Mouse (Mus musculus) lung, postnatal 0 days (tissue): ENCODE results near the gene Cux1. TPM values are rescaled to one million over a fixed set of nuclear protein-coding genes. Genes with fewer than 3 reads are reported as not detected.

Experiments
- ATAC-seq: fragments of 200-750 bp; cut with Nextera tagmentation; 2 replicates; pipeline ENCODE4 v1.8.0; 2017; ENCODE audit warnings: moderate library complexity
- DNase-seq: peaks from one replicate; pipeline ENCODE4 v3.0.0-alpha.2; 2016; ENCODE audit warnings: low spot score
- H3K27ac ChIP-seq: fragments of 300-500 bp; sonication (generic); 2 replicates; pipeline ENCODE4 v1.5.1; 2014; ENCODE audit warnings: antibody characterized with exemption, mild to moderate bottlenecking, low read length, mixed read lengths
- H3K27me3 ChIP-seq: fragments of 300-500 bp; sonication (generic); replicated peaks from 2 replicates; pipeline ENCODE4 v1.6.1; 2014; ENCODE audit warnings: low read length, mixed read lengths; ENCODE audit not compliant: insufficient read depth
- H3K36me3 ChIP-seq: fragments of 300-500 bp; sonication (generic); 2 replicates; pipeline ENCODE4 v1.6.1; 2014; ENCODE audit warnings: low read length, mixed read lengths; ENCODE audit not compliant: insufficient read depth
- H3K4me1 ChIP-seq: fragments of 300-500 bp; sonication (generic); 2 replicates; pipeline ENCODE4 v1.6.1; 2014; ENCODE audit warnings: antibody characterized with exemption, low read depth, low read length, mixed read lengths; ENCODE audit not compliant: insufficient read depth
- H3K4me2 ChIP-seq: fragments of 300-500 bp; sonication (generic); replicated peaks from 2 replicates; pipeline ENCODE4 v1.6.1; 2014; ENCODE audit warnings: low read depth, mild to moderate bottlenecking, low read length, moderate library complexity, mixed read lengths
- H3K4me3 ChIP-seq: fragments of 300-500 bp; sonication (generic); 2 replicates; pipeline ENCODE4 v1.5.1; 2014; ENCODE audit warnings: low read depth, low read length
- H3K9ac ChIP-seq: fragments of 300-500 bp; sonication (generic); replicated peaks from 2 replicates; pipeline ENCODE4 v1.6.1; 2014; ENCODE audit warnings: low read depth, mild to moderate bottlenecking
- H3K9me3 ChIP-seq: fragments of 300-500 bp; sonication (generic); 2 replicates; pipeline ENCODE4 v1.6.1; 2016; ENCODE audit warnings: low read length, mixed read lengths
- CTCF ChIP-seq: IDR thresholded peaks from 2 replicates; pipeline ENCODE4 v1.5.1; 2016; ENCODE audit warnings: antibody characterized with exemption, mild to moderate bottlenecking
- EP300 ChIP-seq: IDR thresholded peaks from 2 replicates; pipeline ENCODE4 v1.6.1; 2016; ENCODE audit warnings: antibody characterized with exemption, mild to moderate bottlenecking, control low read depth
- WGBS: fragments of 180-500 bp; shearing (Covaris S2); extraction: QIAGEN DNeasy Blood & Tissue Kit; methylation state at CpG from one replicate; pipeline ENCODE4 v1.1.7; 2014; 5-methylcytosine and 5-hydroxymethylcytosine counted together
- polyA plus RNA-seq: library from polyadenylated mRNA; unstranded; fragments of >200 nt; fragmentation: Nextera tagmentation; extraction: Ambion mirVana; gene quantifications from 2 replicates; pipeline ENCODE4 v1.2.1, GENCODE M21; 2015

Gene Cux1
- polyA plus RNA-seq, 1 experiment from 2014 or later: 68.5 TPM

GRCm38 (mm10) chr5:136252899-136253298 is 314.4 kb downstream of the Cux1 start:
- H3K4me3 ChIP-seq: no peak overlapping the region
- ATAC-seq (peak; percentile 68), DNase-seq (peak; percentile 83)
- H3K27me3 ChIP-seq: no peaks in the 10 kb centered on the region
- 20% methylated on average over 14 of the region's 17 CpGs for WGBS
- 0 out of 2 replicates have a peak, but pooled peaks cover 4% of the 10 kb centered on the region for H3K36me3 ChIP-seq
- no peak overlapping the region for H3K4me2 ChIP-seq
- no peak overlapping the region for H3K9ac ChIP-seq
- peak; percentile 95 for TF ChIP-seq CTCF
- no peak for TF ChIP-seq EP300
- no peaks in the 10 kb centered on the region for H3K4me1 ChIP-seq
- no peaks in the 10 kb centered on the region for H3K9me3 ChIP-seq
- H3K27ac ChIP-seq: no peak overlapping the region

- Histone ChIP-seq H3K4me3 (no peak overlapping the region), H3K4me1 (no peaks in the 10 kb centered on the region), H3K9ac (no peak overlapping the region), H3K9me3 (no peaks in the 10 kb centered on the region), H3K27me3 (no peaks in the 10 kb centered on the region), H3K4me2 (no peak overlapping the region), H3K36me3 (no peaks in the 10 kb centered on the region), H3K27ac (no peak overlapping the region)
- no peak for ATAC-seq
- WGBS: 43% methylated on average over 7 of the region's 7 CpGs
- DNase-seq: peak; percentile 44
- TF ChIP-seq CTCF (peak; percentile 67), EP300 (no peak)
Measured at GRCm38 (mm10) chr5:136251004-136251403, 316.3 kb downstream of the Cux1 start.

- DNase-seq (no peak), ATAC-seq (no peak)
- Histone ChIP-seq H3K4me1 (peaks cover 7% of the 10 kb centered on the region), H3K9ac (no peak overlapping the region), H3K27ac (no peak overlapping the region), H3K4me3 (no peak overlapping the region), H3K27me3 (no peaks in the 10 kb centered on the region), H3K4me2 (no peak overlapping the region), H3K9me3 (no peaks in the 10 kb centered on the region), H3K36me3 (no peaks in the 10 kb centered on the region)
- WGBS: 66% methylated on average over 6 of the region's 6 CpGs
- TF ChIP-seq CTCF (no peak), EP300 (no peak)
Measured at GRCm38 (mm10) chr5:136248441-136248840, 318.8 kb downstream of the Cux1 start.

GRCm38 (mm10) chr5:136246452-136246838 is 320.8 kb downstream of the Cux1 start, which contains the start of gene Sh2b2:
Sh2b2 (minus strand) TSS chr5:136246556.
- 80% methylated on average over 2 of the region's 2 CpGs for WGBS

DNA sequence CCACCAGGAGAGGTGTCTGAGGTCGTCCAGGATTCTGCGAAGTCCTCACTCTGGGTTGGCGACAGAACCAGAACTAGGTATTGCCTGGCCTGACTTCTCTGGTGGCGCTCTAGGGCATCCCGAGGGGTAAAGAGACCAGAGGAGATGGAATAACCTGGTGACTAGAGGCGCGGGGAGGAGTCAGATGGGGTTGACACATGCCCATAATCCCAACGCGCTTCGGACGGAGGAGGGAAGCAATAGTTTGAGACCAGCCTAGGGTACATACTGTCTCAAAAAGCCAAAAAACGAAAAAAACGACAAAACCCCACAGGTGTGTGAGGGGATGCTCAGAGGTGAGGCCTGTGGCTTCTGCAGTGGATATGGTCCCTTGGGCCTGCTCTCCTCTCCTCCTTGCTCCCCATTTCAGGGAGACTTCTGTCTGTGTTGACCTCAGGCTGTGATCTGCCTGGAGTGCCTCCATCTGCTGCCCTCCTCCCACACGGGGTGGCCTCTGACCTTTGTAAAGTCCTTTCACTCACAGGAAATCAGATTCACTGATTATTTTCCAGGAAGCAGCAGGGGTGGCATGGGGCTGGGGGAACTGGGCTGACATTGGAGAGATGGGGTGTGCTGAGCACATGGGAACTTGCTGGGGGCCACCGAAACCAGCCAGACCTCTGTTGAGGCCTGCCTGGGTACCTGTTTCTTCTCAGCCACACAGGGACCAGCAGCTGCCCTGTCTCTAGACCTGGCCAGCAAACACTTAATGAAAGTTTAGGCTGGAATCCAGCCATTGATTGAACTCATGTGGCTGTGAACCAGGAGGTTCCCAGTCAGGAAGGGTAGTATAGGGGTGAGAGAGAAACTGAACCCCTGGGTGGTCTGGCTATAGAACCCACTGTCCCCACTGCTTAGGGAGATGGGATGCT is 321.5 kb downstream of the Cux1 start:
- H3K27me3 ChIP-seq: no peaks in the 10 kb centered on the region
- H3K4me3 ChIP-seq: peak overlapping the region; percentile 65
- 0 out of 2 replicates have a peak overlapping the region, but pooled peaks have one; percentile 68 for H3K27ac ChIP-seq
- no peak overlapping the region for H3K9ac ChIP-seq
- TF ChIP-seq EP300: no peak
- no peak for TF ChIP-seq CTCF
- H3K36me3 ChIP-seq: no peaks in the 10 kb centered on the region
- peaks cover 7% of the 10 kb centered on the region for H3K4me1 ChIP-seq
- DNase-seq (no peak), ATAC-seq (peak; percentile 5)
- H3K4me2 ChIP-seq: peak overlapping the region; percentile 94
- 16% methylated on average over 15 of the region's 15 CpGs for WGBS
- H3K9me3 ChIP-seq: no peaks in the 10 kb centered on the region

More at GRCm38 (mm10) chr5:136246452-136246838, 320.8 kb downstream of the Cux1 start, which contains the start of gene Sh2b2:
- Histone ChIP-seq H3K9me3 (no peaks in the 10 kb centered on the region), H3K27ac (0 out of 2 replicates have a peak within 1 kb of the TSS, but pooled peaks have one; percentile 68), H3K9ac (no peak within 1 kb of the TSS), H3K4me2 (peak within 1 kb of the TSS; percentile 94), H3K36me3 (no peaks in the 10 kb centered on the region), H3K4me3 (peak within 1 kb of the TSS; percentile 65), H3K27me3 (no peaks in the 10 kb centered on the region), H3K4me1 (peaks cover 7% of the 10 kb centered on the region)
- TF ChIP-seq EP300: no peak
- TF ChIP-seq CTCF: no peak
- ATAC-seq (no peak), DNase-seq (peak; percentile 23)

DNA sequence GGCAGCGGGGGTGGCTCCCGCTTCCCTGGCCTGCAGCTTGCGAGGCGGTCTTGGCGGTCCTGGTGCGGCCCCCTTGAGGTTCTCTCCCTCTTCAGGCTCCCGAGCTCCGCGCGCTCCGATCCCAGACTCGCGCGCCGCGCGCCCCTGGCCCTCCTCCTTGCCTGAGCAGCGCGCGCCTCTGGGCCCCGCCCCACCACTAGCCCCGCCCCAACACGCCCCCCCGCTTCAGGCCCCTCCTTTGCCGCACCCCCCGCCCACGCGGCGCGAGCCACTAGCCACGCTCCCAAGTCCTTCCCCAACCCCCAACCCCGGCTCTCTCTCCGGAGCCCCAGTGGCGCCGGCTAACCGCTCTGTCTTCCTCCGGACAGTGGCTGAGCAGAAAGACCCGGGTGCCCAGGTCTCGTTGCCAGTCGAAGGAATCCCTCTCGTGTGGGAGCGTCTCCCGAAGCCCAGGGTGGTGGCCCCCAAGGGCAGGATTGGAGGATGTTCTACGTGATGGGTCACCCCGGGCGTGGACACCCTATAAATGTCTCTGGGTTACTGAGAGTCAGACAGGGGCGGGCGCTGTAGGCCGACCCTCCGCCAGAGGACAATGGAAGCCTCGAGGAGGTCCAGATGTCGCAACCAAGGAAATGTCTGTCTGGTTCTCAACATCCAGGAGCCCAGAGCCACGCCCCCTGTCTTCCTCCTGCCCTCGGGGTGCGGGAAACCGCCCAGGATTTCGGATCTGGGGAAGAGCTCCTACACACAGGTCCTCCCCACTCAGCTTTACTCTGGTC is 322.3 kb downstream of the Cux1 start:
- DNase-seq: peak; percentile 87
- Histone ChIP-seq H3K4me1 (peaks cover 7% of the 10 kb centered on the region), H3K27ac (peak overlapping the region; percentile 68; the same call in 1 of the 2 replicates), H3K36me3 (no peaks in the 10 kb centered on the region), H3K9me3 (no peaks in the 10 kb centered on the region), H3K9ac (peak overlapping the region; percentile 34), H3K27me3 (no peaks in the 10 kb centered on the region), H3K4me2 (peak overlapping the region; percentile 94), H3K4me3 (peak overlapping the region; percentile 65)
- under 1% methylated on average over 44 of the region's 57 CpGs for WGBS
- ATAC-seq: peak; percentile 88
- peak; percentile 24; the same call in 1 of the 2 replicates for TF ChIP-seq CTCF
- peak; percentile 10; the same call in 1 of the 2 replicates for TF ChIP-seq EP300
